Mouse (Mus musculus) lung, embryonic 14.5 days (tissue): ENCODE measurements at regions not wholly inside any gene's neighbourhood (a gene's known extent, or its start where the extent isn't known, plus 50 kb on each side); places are given as distances from the start of the nearest gene placed in this dataset.

Source experiments
- ATAC-seq: fragments of 200-750 bp; cut with Nextera tagmentation; 2 replicates; pipeline ENCODE4 v1.8.0; 2017; ENCODE audit warnings: mild to moderate bottlenecking, moderate TSS enrichment, moderate library complexity; ENCODE audit not compliant: insufficient read depth
- DNase-seq: peaks from one replicate; pipeline ENCODE4 v3.0.0-alpha.2; 2015
- H3K27ac ChIP-seq: fragments of 300-500 bp; sonication (generic); 2 replicates; pipeline ENCODE4 v1.5.1; 2014; ENCODE audit warnings: low read depth, mild to moderate bottlenecking, moderate library complexity
- H3K27me3 ChIP-seq: fragments of 300-500 bp; sonication (generic); 2 replicates; pipeline ENCODE4 v1.6.1; 2014; ENCODE audit warnings: low read length, control low read depth; ENCODE audit not compliant: insufficient read depth
- H3K36me3 ChIP-seq: fragments of 300-500 bp; sonication (generic); 2 replicates; pipeline ENCODE4 v1.6.1; 2014; ENCODE audit warnings: control low read depth; ENCODE audit not compliant: insufficient read depth
- H3K4me1 ChIP-seq: fragments of 300-500 bp; sonication (generic); 2 replicates; pipeline ENCODE4 v1.6.1; 2014; ENCODE audit warnings: antibody characterized with exemption, control low read depth; ENCODE audit not compliant: insufficient read depth
- H3K4me2 ChIP-seq: fragments of 300-500 bp; sonication (generic); 2 replicates; pipeline ENCODE4 v1.6.1; 2014; ENCODE audit warnings: mild to moderate bottlenecking
- H3K4me3 ChIP-seq: fragments of 300-500 bp; sonication (generic); 2 replicates; pipeline ENCODE4 v1.5.1; 2014; ENCODE audit warnings: low read depth, low read length
- H3K9ac ChIP-seq: fragments of 300-500 bp; sonication (generic); 2 replicates; pipeline ENCODE4 v1.6.1; 2014
- H3K9me3 ChIP-seq: fragments of 300-500 bp; sonication (generic); 2 replicates; pipeline ENCODE4 v1.6.1; 2016; ENCODE audit warnings: low read depth, low read length, control low read depth
- CTCF ChIP-seq: IDR thresholded peaks from 2 replicates; pipeline ENCODE4 v1.5.1; 2016; ENCODE audit warnings: antibody characterized with exemption, low read depth
- WGBS: fragments of 180-500 bp; shearing (Covaris S2); extraction: QIAGEN DNeasy Blood & Tissue Kit; methylation state at CpG from one replicate; pipeline ENCODE4 v1.1.7; 2014; 5-methylcytosine and 5-hydroxymethylcytosine counted together

DNA sequence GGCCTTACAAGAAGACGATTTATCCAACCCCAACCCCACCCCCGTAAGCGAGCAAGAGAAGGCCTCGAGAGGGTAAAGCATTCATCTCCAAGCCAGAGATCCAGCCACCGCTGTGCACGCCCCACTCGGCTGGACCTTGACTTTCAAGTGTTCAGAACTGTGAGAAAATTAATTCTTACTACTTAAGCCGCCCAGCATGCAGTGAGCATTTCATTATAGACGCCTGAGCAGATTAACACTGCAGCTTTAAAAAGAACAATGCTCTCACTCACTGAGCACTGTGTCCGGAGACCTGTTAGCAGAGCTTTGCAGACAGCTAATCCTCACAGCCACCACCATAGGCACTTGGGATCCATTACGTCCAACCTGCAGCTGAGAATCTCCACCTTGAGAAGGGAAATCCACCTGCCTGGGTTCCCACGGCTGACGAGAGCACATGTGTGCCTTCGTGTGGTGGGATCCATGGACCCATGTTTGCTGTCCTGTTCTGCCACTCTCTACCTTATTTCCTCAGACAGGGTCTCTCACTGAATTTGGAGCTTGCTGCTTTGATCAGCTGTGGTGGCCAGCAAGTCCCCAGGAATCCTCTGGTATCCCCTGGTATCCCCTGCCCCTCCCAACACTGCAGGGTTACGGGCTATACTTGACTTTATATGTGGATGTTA is 281.4 kb downstream of the 3100002H09Rik start:
- Histone ChIP-seq H3K4me2 (no peak overlapping the region), H3K9ac (no peak overlapping the region), H3K4me3 (no peak overlapping the region), H3K9me3 (no peaks in the 10 kb centered on the region), H3K27ac (no peak overlapping the region), H3K4me1 (no peaks in the 10 kb centered on the region), H3K27me3 (no peaks in the 10 kb centered on the region), H3K36me3 (no peaks in the 10 kb centered on the region)
- ATAC-seq = no peak
- no peak for TF ChIP-seq CTCF
- 77% methylated on average over 15 of the region's 15 CpGs for WGBS
- DNase-seq = no peak

DNA sequence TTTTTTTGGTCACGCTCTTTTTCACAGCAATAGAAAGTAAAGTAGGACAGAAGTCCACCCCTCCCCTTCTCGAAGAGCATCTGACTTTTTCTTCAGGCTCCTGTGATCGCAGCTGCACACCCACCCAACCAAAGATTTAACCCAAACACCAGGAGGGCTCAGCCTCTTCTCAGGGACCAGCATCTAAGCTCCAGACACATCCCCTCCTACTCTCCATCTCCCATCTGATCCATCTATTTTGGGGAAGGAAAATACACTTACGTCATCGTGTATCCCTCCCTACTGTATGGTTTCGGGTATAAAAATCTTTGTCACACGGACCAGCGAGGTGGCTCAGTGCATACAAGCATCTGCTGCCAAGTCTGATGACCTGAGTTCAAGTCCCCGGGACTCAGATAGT is 284.3 kb downstream of the 3100002H09Rik start:
- Histone ChIP-seq H3K4me1 (no peaks in the 10 kb centered on the region), H3K27me3 (no peaks in the 10 kb centered on the region), H3K36me3 (no peaks in the 10 kb centered on the region), H3K9ac (no peak overlapping the region), H3K4me2 (no peak overlapping the region), H3K9me3 (no peaks in the 10 kb centered on the region), H3K27ac (no peak overlapping the region), H3K4me3 (no peak overlapping the region)
- 89% methylated on average over 9 of the region's 9 CpGs for WGBS
- no peak for DNase-seq
- TF ChIP-seq CTCF = no peak
- ATAC-seq = no peak

DNA sequence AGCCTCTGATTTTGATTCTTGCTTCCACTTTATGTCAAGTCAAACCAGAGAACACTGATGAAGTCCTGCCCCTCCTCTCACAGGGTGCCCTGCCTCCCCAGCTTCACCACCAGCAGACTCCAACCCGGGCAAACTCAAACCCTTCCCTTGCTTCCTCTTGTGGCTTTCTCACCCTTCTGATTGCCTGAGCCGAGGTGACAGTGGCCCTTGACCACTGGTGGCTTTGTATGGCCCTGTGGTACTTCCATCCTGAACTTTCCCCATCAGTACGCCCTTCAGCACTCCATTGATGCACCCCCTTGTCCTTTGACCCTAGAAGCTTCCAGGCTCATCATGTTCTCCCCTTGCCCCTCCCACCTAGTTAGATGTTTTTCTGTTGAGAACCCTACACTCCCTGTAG is 287.0 kb downstream of the 3100002H09Rik start:
- Histone ChIP-seq H3K4me3 (no peak overlapping the region), H3K4me2 (no peak overlapping the region), H3K9ac (no peak overlapping the region), H3K36me3 (no peaks in the 10 kb centered on the region), H3K27ac (no peak overlapping the region), H3K9me3 (no peaks in the 10 kb centered on the region), H3K27me3 (no peaks in the 10 kb centered on the region), H3K4me1 (no peaks in the 10 kb centered on the region)
- WGBS = 64% methylated on average over 3 of the region's 3 CpGs
- TF ChIP-seq CTCF = no peak
- no peak for DNase-seq
- no peak for ATAC-seq

DNA sequence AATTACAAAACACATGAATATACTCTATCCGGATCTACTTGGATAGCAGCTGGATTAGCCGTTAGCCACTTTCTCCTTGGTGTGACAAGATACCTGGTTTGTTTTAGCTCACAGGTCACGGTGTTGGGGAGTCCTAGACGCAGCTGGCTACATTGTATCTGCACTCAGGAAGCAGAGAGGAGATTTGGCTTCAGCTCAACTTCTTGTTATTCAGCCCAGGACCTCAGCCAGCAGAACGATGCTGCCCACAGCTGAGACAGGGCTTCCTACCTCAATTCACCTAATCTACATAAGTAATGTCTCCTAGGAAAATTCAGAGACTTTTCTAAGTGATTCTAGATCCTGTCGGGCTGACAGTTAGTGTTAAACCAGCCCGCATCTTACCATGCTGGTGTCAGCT is 289.4 kb downstream of the 3100002H09Rik start:
- Histone ChIP-seq H3K4me1 (no peaks in the 10 kb centered on the region), H3K36me3 (no peaks in the 10 kb centered on the region), H3K4me3 (no peak overlapping the region), H3K4me2 (no peak overlapping the region), H3K9me3 (no peaks in the 10 kb centered on the region), H3K27me3 (no peaks in the 10 kb centered on the region), H3K9ac (no peak overlapping the region), H3K27ac (no peak overlapping the region)
- DNase-seq (no peak), ATAC-seq (no peak)
- no peak for TF ChIP-seq CTCF
- WGBS = 43% methylated on average over 7 of the region's 7 CpGs

DNA sequence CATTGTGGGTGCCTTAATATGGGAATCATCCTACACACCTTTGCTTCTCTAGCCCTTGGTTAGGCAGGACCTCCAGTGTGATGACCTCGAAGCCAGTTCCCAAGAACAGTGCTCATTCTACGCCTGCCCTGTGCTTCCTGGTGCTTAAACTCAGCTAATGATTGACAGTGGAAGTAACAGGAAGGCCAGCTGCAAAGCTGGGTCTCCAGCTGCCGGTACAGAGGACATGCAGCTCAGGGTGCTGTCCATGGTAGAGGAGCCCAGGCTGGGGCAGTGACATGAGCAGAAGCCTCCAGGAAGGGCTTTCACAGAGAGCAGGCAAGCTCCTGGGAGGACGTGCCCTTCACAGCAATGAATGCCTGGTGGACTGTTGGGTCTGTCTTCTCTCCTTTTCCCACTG is 293.6 kb downstream of the 3100002H09Rik start:
- Histone ChIP-seq H3K27me3 (no peaks in the 10 kb centered on the region), H3K4me3 (no peak overlapping the region), H3K36me3 (no peaks in the 10 kb centered on the region), H3K9ac (no peak overlapping the region), H3K9me3 (no peaks in the 10 kb centered on the region), H3K27ac (no peak overlapping the region), H3K4me1 (no peaks in the 10 kb centered on the region), H3K4me2 (no peak overlapping the region)
- ATAC-seq (peak; percentile 41; the same call in 1 of the 2 replicates), DNase-seq (peak; percentile 83)
- no peak for TF ChIP-seq CTCF
- WGBS = 9% methylated on average over 4 of the region's 4 CpGs

DNA sequence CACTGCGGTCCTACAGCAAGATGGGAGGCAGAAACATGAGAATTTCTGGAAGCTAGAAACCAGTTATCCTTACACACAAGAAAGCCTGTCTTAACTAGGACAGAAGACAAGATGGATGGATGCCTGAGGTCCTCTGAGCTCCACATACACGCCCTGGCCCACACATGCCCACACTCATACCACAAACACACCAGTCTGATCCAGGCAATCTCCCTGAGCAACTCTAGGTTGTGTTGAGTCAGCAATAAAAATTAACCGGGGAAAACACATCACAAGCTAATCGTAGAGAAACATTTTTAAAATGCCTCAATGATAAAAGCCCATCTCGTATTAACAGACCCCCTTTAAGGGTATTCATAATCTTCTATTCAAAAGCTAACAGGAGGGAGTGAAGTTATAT is 298.9 kb downstream of the 3100002H09Rik start:
- ATAC-seq (no peak), DNase-seq (no peak)
- WGBS = 59% methylated on average over 5 of the region's 5 CpGs
- H3K4me1 ChIP-seq = no peaks in the 10 kb centered on the region
- no peak for TF ChIP-seq CTCF
- H3K9me3 ChIP-seq = no peaks in the 10 kb centered on the region
- no peak overlapping the region for H3K4me2 ChIP-seq
- no peaks in the 10 kb centered on the region for H3K27me3 ChIP-seq
- H3K36me3 ChIP-seq = no peaks in the 10 kb centered on the region
- no peak overlapping the region for H3K9ac ChIP-seq
- no peak overlapping the region for H3K27ac ChIP-seq
- H3K4me3 ChIP-seq = no peak overlapping the region

DNA sequence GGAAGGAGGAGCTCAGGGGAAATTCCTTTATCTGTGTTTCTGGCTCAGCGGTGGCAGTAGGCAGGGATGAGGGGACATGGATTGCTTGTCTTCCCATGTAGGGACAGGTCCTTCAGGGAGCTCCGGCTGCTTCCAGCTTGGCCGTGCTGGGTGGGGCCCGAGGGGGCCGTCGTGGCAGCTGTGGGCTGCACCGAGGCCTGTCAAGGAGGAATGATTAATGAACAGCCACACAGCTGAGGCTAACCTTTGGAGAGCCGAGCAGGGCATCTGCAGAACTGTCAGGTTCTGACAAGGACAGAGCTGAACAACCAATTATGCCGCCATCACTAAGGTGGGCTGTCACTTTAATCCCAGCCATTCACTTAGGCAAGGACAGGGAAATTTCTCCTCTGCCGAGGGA is 300.0 kb downstream of the 3100002H09Rik start:
- DNase-seq (no peak), ATAC-seq (no peak)
- no peak overlapping the region for H3K4me3 ChIP-seq
- H3K36me3 ChIP-seq = no peaks in the 10 kb centered on the region
- no peak overlapping the region for H3K4me2 ChIP-seq
- no peaks in the 10 kb centered on the region for H3K9me3 ChIP-seq
- no peak overlapping the region for H3K9ac ChIP-seq
- TF ChIP-seq CTCF = no peak
- H3K4me1 ChIP-seq = no peaks in the 10 kb centered on the region
- no peaks in the 10 kb centered on the region for H3K27me3 ChIP-seq
- H3K27ac ChIP-seq = no peak overlapping the region
- WGBS = 3% methylated on average over 10 of the region's 10 CpGs
